Mouse (Mus musculus): Measurements from ENCODE around the gene Txndc16.

Gene Txndc16

DNA sequence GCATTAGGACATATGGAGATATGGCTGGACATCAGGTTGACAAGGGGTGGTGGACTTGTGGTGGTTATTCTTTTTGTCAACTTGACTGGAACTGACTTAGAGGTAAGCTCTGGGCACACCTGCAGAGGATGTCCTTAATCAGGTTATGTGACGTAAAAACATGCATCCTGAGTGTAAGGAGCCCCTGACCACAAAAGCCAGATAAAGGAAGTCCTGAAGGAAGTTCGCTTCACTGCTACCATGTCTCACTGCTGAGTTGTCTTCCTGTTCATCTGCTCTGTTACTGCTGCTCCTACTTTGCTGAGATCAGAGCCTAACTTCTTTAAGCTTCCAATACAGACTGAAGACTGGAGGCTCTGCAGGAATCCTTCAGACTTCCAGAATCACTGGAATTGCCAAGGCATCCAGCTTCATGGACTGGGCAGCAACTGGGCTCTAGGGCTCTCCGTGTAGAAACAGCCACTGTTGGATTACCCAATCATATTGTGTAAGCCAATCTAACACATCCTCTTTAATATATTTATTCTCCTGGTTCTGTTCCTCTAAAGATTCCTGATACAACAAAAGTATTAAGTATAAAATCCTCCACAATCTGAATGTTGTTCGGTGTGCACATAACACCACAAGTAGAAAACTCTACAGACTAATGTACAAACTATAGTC is 64.5 kb downstream of the Txndc16 start:
- in situ Hi-C loops (cut with MboI, MseI), result no loop called here

DNA sequence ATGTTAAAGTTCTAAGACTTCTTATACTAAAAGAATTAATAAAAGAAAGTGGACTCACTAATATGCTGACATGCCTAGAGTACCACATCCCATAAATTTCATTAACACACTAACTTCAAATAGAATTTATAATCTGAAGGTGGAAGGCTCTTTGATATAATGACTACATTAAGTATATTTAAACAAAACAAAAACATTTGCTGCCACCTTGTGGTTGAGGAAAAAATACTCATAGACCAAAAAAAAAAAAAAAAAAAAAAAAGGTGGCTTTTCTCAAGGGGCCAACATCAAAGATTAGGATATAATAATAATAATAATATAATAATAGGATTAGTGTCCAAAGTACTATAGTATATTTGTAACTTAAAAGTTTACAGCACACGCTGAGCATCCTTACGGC is 66.9 kb downstream of the Txndc16 start:
- in situ Hi-C loops (cut with MboI, MseI), result loop anchor here (5.0 kb wide), 1 partner anchor 176 kb away; no protein-coding TSS in a partner anchor

DNA sequence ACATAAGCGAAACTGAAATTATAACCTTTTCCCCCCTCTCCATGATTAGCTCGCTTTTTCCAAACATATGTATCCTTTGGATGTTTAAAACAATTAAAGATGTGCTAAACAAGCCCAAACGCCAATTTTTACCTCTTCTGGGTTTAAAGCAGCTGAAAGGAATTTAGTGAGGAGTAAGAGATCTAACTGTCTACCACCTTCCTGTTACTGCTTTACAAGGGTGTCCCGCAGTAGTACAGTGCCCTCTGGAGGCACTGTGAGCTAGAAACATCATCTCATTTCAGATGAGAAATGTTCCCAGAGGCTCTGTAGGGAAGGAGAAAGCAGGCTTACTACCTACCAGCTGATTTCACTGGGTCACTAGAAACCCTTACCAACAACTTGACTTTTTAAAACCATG is 77.6 kb downstream of the Txndc16 start:
- in situ Hi-C loops (cut with MboI, MseI), result no loop called here

DNA sequence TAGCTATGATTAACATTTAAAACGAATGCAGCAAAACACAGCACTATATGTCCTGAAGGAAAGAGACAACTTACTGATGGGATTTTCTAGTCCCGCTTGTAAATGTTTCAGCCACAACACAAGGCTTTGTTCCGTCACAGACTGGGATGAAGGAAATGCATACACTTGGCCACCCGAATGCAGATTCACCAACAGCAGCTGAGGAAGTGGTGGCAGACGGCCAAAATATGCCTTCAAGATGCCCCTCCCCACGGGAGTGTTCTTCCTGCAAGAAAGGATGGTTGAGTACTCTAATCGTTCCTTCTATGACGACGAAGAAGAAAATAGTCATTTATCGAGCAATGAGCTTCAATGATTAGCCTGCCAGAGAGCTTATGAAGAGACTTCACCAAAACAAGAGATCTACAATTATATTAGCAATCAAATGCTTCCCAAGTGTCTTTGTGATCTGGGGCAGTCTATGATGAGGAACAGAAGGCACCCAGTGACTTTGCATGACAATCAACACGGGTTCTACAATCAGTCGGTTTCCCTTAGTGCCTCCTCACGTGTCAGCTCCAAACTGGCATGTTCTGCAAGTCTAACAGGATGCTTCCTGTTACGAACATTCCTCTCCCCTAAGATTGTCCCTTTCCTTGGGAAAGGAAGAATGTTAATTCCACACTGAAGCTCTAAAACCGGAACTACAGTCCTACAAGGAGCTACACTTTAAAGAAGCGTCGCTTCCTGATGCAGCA is 79.6 kb downstream of the Txndc16 start:
- in situ Hi-C loops (cut with MboI, MseI), result no loop called here

DNA sequence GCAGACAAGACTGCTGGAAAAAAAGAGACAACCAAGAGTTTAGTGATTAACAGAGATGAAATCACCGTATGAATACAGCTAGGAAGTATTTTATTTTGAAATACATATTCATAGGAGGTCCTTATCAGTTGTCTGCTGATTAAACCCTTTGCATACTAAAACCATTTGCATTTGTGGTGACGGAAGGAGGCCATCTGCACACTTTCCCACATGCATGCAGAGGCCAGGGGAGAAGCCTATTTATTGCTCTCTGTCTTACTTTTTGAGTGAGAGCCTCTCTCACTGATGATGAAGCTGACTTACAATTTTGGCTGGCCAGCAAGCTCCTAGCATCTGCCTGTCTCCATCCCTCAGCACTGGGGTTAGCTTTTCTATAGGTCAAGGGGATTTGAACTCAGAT is 84.2 kb downstream of the Txndc16 start:
- in situ Hi-C loops (cut with MboI, MseI), result no loop called here

DNA sequence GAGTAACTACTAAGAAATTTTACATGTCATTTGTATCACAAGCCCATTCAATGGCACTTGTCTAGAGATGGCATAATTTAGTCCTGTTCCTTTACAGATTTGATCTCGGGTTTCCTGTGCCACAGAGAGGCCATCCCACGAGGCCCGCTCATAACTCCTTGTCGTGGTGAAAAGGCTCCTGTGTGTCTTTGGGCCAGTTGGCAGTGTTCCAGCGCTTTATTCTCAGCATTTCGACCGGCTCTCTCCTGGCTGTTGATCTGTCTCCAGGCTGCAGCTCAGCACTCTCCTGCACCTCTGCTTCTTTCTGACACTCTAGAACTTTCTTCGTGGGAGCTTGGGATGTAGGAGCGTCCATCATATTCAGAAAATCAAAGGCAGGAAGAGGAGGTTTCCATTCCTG is 84.6 kb downstream of the Txndc16 start:
- in situ Hi-C loops (cut with MboI, MseI), result no loop called here

DNA sequence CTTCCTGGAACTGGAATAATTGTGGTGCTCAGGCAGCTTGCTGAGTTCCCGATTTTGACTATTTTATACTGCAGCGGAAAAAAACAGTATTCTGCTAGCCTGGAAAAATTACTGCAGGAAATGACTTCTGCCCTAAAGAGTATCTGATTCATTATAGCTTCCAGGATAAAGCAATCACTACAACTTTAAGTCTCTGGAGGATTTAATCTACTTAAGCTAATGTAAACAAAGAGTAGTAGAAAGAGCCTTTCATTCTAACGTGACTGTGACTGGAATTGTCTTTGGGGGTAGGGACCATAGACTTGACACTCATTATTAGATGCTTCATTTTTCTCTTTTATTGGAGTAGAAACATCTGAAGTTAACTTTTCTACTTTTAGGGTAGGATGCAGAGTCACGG is 101.8 kb downstream of the Txndc16 start:
- in situ Hi-C loops (cut with MboI, MseI), result no loop called here

DNA sequence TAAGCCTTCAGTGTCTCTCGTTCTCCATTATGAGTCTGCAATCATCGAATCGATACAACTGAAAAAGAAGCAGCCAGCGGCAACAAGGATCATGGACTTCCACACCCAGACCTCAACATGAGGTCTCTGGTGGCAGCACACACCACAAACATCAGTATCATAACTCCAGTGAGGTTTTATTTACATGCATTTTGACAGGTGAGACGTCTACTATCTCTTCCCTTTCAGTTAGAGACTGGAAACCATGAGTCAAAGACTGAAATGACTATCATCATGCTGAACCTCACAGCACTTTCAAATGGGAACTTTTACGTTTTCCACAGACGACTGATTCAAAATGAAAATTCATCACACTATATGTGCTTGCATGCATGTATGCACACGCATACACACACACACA is 117.9 kb downstream of the Txndc16 start:
- in situ Hi-C loops (cut with MboI, MseI), result loop anchor here (5.0 kb wide), 2 partner anchors 40 to 120 kb away; no protein-coding TSS in a partner anchor

DNA sequence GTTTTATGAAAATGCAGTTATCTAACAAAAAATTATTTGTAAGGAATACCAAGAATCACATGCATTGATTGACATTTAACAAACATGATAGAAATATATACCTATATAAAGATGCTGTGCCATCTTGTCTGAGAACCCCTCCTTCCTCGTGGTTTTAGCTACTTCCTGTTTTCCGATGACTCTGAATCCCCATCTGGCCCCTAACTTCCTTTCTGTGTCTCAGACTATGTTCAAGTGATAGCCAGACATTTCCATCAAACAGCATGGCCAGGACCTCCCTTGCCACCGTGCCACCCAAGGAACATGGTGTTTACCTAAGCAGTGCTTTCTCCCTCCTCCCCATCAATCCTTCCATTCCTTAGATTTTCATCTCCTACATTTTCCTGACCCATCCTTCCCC is 127.8 kb downstream of the Txndc16 start:
- in situ Hi-C loops (cut with MboI, MseI), result no loop called here

DNA sequence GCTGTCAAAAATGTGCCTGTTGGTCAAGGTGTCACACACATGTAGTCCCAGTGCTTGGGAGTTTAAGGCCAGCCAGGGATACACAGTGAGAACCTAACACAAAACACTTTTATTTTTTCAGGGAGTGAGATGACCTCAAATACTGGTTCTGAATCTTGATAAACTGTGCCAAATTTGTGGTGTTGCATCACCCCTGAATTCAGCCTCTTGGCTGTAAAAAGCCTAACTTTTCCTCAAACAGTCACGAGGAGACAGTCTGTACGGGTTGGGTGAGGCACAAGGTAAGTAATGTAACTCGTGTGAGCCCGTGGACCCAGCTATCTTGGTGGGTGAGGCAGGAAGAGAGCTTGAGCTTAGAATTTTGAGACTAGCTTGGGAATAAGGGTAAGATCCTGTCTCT is 130.1 kb downstream of the Txndc16 start:
- in situ Hi-C loops (cut with MboI, MseI), result no loop called here

DNA sequence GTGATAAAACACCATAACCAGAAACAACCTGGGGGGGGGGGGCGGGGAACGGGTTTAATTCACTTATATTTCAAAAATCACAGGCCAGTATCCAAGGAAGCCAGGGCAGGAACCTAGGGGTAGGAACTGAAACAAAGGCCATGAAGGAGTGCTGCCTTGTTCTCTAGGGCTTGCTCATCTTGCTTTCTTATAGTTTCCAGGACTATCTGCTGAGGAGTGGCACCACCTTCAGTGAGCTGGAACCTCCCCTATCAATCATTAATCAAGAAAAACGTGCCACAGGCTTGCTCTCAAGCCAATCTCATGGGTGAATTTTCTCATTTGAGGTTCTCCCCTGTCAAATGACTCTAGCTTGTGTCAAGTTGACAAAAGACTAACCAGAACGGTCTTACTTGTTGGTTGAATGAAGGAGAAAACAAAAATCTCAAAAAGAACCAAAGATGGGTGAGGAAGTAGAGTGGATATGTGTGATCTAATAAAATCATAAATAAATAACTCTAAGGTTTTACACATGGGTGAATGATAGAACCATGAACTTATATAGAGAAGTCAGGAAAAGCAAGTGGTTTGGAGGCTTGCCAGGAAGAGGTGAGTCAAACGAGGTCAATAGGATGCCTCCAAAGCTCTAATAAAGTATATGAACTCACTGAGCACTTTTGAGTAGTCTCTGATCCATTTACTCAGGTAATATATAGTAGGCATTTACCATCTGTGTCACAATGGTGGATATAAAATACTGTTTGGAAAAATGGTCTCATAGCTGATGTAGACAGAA is 134.3 kb downstream of the Txndc16 start:
- in situ Hi-C loops (cut with MboI, MseI), result no loop called here

DNA sequence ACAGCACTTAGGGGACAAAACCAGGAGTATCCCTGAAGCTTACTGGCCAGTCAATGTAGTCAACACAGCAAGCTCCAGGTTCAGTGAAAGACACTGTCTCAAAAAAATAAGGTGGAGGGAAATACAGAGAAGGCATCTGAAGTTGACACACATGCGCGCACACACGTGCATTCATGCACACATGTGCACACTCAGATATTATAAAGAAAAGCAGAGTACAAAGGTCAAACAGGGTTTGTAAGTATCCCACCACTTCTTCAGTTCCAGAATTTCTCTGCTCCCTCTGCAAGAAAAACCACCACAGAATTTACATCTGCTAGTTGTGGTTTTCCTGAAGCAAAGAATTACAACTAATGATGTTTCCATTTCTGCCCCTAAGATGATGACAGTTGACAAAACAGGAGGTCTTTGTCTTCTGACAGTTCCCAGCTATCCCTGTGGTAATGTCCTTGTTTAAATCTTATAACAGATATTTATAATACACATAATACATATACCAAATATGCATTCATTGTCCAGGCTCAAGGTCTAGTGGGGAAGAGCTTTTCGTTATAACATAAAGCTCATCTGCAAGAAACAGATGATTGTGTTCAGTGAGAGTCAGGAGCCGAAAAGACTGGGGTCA is 135.4 kb downstream of the Txndc16 start:
- in situ Hi-C loops (cut with MboI, MseI), result no loop called here

DNA sequence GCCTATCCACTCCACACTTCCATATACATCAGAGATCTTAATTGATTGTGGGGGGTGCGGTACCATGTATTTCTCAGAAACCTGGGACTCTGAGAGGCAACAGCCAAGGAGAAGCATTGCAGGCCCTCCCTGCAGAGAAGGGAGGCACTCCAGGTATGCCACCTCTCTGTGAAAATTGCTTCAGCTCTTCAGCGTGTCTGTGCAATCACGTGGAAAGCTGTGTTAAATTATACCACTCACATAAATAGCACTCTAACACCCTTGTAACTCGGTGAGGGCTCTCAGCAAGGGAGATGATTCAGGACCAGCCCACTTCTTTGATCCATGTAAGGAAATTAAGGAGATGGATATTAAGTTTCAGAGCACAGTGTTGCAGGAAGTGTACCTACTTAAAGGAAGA is 136.6 kb downstream of the Txndc16 start:
- in situ Hi-C loops (cut with MboI, MseI), result no loop called here
